Mouse (Mus musculus): ENCODE measurements around the gene Ttc27. TPM values are rescaled to one million over a fixed set of nuclear protein-coding genes. Genes with fewer than 3 reads are reported as not detected.
"Not testable (repeated sequence)": the region's sequence is repeated elsewhere in the genome, so short reads cannot be mapped to it uniquely, and the experiment has no call there.

Gene Ttc27
- total RNA-seq (2021) = 10 to 100 TPM; 20.6 to 24.5 TPM
- long read RNA-seq, experiment 1, transcript Ttc27-201 (20 exons, 2,838 nt) = major isoform, 6 of 7 reads
- long read RNA-seq, experiment 1, partial matches to known transcripts = 0 of 7 reads
- long read RNA-seq, experiment 1, other reads (novel, unspliced or antisense) = 1 of 7 reads
- long read RNA-seq, experiment 2, transcript Ttc27-201 (20 exons, 2,838 nt) = major isoform, 10 of 15 reads
- long read RNA-seq, experiment 2, partial matches to known transcripts = 0 of 15 reads
- long read RNA-seq, experiment 2, other reads (novel, unspliced or antisense) = 3 of 15 reads

- DNase-seq (ENCODE audit: low spot score in 2 of 2) = peak; percentile 94 to 98
These were observed at the start of gene Ttc27 for GRCm38 (mm10) chr17:74717618-74718151. Ttc27 (plus strand) TSS chr17:74717732.

DNA sequence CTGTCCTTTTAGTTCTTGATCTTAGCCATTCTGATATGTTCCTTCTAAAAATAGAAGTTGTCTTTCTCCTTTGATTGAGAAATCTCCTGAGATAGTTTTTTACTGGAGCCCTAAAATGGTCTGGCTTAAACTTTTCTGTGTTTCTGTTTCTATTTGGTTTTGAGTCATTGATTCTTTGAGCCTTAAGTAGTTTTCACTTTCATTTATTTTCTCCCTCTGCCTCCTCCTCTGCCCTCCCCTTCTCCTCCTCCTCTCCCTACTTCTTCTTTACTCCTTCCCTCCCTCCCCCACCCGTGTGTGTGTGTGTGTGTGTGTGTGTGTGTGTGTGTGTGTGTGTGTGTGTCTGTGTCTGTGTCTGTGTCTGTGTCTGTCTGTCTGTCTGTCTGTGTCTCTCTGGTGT is 49.5 kb upstream of the Ttc27 start:
- no peak for DNase-seq (ENCODE audit: low spot score in 2 of 2)

DNA sequence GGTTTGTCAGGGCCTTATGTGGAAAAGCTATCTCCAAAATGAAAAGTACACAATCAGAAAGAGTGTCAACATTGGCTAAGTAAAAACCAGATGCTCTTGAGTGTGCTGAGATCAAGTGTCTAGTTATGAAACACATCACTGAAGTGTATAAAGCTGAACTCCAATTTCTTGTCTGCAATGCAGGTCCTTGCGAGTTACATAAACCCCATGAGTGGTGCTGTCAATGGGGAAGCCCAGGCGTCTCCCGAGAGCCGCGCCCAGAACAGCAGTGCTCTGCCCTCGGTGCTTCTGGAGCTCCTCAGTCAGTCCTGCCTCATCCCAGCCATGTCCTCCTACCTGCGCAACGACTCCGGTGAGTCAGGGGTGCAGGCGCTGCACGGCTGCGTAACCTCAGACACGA is 47.5 kb upstream of the Ttc27 start:
- DNase-seq (ENCODE audit: low spot score in 2 of 2) = no peak

DNA sequence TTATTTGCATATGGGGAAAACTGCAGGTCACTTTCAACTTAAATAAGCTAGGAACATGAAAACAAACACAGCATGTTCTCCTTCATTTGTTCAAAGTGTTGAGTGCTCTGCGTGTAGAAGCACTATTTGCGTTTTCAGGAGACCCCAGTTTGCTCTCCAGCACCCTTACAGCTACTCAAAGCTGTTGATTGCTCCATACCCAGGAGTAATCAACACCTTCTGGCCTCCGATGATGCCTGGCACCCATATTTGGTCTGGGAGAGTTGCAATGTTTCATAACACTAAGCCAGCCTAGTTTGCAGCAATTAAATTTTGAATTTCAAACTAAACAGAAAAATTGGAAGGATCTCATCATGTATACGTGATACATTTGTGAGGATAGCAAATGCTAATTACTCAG is 45.1 kb upstream of the Ttc27 start:
- no peak for DNase-seq (ENCODE audit: low spot score in 2 of 2)

DNA sequence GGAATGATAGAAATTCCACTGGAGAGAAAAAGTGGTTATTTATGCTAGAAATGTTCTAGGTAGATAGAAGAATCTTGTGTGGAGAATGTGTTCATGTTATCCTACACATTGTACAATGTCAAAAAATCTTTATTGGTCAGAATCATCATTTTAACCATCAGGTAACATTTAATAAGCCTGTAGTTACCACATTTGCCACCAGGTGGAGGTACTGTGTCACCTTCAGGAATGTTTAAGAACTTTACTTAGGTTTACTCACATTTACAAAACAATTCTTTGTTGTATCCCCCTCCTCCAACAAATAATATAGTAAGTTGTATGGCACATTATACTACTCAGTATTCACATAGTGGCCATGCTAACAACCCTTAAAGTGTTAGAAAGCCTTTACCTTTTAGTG is 44.3 kb upstream of the Ttc27 start:
- DNase-seq (ENCODE audit: low spot score in 2 of 2) = peak in 1 of 2 experiments; percentile 49

GRCm38 (mm10) chr17:74678061-74678460 is 39.5 kb upstream of the Ttc27 start:
- no peak for DNase-seq (ENCODE audit: low spot score in 2 of 2)

DNA sequence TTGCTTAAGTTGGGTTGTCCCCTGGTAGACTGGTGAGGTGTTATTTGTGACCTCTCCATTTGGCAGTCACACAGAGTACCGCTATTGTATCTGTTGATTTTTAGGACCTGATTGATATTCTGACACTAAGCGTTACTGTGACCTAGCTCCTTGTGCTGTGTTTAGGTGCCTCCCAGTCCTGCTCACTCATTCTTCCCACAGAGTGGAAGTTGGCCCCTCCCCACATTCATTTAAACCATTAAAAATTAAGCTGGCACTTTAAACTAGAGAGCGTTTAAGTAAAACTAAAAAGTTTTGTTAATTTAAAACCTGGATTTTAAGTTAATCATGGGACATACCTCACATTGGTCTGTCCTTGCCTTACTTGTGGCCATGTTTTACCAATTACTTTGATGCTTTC is 32.6 kb upstream of the Ttc27 start:
- DNase-seq (ENCODE audit: low spot score in 2 of 2) = no peak

DNA sequence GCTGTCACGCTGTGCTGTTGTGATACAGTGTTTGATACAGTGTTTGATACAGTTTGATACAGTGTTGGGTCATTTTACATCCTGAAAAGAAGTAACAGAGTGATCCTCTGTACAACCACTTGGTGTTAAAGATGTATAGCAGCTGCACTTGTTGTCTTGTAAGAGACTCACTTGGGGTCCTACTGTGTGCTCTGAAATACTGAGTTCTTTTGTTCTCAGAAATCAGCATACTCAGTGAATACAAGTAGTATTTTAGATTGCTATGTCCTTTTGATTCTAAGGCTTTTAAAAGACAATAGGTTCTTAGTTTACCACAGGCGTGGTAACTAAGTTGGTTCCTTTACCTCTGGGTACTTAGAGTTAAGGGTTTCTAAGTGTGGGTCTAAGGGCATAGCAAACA is 29.0 kb upstream of the Ttc27 start:
- no peak for DNase-seq (ENCODE audit: low spot score in 2 of 2)

GRCm38 (mm10) chr17:74689406-74689805 is 28.1 kb upstream of the Ttc27 start:
- DNase-seq (ENCODE audit: low spot score in 2 of 2) = no peak

DNA sequence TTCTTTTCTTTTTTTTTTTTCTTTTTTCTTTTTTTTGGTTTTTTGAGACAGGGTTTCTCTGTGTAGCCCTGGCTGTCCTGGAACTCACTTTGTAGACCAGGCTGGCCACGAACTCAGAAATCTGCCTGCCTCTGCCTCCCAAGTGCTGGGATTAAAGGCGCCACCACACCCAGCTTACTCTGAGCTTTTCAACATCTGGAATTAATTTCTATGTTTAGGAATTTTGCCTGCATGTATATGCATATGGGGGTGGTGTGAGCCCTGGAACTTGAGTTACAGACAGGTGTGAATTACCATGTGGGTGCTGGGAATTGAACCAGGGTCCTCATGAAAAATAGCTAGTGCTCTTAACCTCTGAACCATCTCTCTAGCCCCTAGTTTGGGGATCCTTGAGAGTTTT is 15.9 kb upstream of the Ttc27 start:
- DNase-seq (ENCODE audit: low spot score in 2 of 2) = not testable (repeated sequence)

DNA sequence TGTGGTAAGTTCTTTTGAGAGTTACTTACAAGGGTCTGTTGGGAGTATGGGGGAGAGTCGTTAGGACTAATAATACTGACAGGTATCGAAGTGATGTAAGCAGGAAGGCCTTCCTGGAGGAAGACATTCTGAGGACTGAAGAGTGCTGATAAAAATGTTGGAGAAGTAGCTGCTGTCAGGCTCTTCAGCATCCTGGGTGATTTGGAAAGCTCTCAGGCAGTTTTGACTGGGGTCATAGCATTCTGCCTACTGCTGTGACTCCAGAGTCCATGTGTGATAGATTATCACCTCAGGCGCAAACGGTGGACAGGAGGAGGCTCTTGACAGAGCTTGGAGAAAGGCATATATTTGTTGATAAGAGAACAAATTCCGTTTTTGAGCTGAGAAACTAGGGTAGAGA is 12.1 kb upstream of the Ttc27 start:
- DNase-seq (ENCODE audit: low spot score in 2 of 2) = no peak

GRCm38 (mm10) chr17:74706593-74706992 is 10.9 kb upstream of the Ttc27 start:
- no peak for DNase-seq (ENCODE audit: low spot score in 2 of 2)

GRCm38 (mm10) chr17:74707637-74708152 is 9.8 kb upstream of the Ttc27 start:
- no peak for DNase-seq (ENCODE audit: low spot score in 2 of 2)

- DNase-seq (ENCODE audit: low spot score in 2 of 2) = no peak
These were observed 6.8 kb upstream of the Ttc27 start for GRCm38 (mm10) chr17:74710731-74711130.

GRCm38 (mm10) chr17:74711627-74712026 is 5.9 kb upstream of the Ttc27 start:
- DNase-seq (ENCODE audit: low spot score in 2 of 2) = no peak

DNA sequence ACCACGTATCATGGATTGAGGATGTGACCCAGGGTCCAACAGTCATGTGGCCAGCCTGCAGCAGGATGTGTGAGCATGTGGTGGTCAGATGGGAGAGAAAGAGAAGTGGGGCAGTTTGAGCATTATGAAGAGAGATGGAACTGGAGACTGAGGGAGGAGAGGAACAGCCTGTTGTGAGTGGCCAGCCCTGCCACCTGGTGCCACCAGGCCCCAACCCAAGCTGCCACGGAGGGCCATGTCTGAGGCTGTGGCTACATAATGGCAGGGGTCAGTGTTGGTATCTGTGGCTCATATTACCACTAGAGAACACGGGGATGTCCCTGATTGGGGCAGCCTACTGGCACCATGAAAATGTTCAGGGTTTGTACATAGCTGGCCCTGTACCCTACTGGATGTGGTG is 2.4 kb upstream of the Ttc27 start:
- DNase-seq (ENCODE audit: low spot score in 2 of 2) = no peak

GRCm38 (mm10) chr17:74715724-74716123 is 1.8 kb upstream of the Ttc27 start:
- no peak for DNase-seq (ENCODE audit: low spot score in 2 of 2)

DNA sequence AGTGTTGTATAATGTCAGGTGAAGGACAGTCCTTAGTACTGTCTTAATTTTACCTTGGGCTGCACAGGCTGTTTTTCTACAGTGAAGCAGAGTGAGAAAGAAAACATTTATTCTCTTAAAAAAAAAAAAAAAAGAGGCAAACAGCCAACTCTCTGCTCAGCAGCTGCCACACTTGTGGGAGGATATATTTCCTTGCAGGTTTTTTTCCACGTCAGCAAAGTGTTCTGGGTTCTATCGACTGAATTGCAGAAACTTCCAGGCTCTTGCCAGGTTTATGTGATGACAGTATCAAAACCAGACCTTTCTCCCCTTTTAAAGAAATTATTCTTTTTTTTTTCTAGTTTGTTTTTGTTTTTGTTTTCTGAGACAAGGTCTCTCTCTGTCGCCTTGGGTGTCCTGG is 889 bp upstream of the Ttc27 start:
- no peak for DNase-seq (ENCODE audit: low spot score in 2 of 2)

DNA sequence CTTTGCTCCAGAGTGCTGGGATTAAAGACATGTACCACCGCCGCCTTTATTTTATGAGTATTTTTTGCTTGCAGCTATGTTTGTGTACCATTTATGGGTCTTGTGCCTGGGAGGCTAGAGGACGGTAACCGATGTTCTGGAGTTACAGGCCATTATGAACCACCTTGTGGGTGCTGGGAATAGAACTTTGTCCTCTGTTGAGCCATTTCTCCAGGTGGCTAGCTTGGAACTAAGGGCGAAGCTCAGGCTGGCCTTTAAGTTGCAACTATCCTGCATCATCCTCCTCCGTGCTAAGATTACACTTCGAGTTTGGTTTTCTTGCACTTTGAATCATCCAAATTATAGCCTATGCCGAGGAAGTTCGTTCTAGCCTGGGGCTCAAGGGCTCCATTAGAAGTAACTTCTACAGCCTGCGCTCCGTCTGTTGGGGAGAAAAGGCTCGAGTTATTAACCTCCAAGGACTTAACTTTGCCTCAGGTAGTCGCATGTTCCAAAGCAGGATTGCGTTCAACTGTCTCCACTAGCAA is 378 bp upstream of the Ttc27 start:
- DNase-seq (ENCODE audit: low spot score in 2 of 2) = no peak

GRCm38 (mm10) chr17:74732872-74733271 is 15.3 kb downstream of the Ttc27 start:
- DNase-seq (ENCODE audit: low spot score in 2 of 2) = no peak

DNA sequence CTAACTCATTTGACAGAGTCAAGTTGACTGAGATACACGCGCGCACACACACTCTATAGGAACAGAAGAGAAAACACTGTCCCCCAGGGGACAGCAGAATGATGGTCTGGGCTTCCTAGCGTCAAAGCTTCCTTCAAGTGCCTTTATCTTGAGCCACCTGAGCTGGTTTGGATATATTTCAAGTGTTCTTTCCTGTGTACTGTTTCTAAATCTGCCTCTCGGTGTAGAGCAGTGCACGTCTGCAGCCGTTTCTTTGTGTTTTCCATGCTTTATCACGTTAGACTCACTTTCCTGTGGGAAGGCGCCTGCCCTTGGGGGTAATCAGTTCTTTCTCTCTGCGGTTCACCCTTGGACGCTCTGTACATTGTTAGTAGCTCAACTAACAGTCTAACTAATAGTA is 17.9 kb downstream of the Ttc27 start:
- DNase-seq (ENCODE audit: low spot score in 2 of 2) = no peak

- DNase-seq (ENCODE audit: low spot score in 2 of 2) = no peak
These were observed 32.1 kb downstream of the Ttc27 start for GRCm38 (mm10) chr17:74749659-74750058.

DNA sequence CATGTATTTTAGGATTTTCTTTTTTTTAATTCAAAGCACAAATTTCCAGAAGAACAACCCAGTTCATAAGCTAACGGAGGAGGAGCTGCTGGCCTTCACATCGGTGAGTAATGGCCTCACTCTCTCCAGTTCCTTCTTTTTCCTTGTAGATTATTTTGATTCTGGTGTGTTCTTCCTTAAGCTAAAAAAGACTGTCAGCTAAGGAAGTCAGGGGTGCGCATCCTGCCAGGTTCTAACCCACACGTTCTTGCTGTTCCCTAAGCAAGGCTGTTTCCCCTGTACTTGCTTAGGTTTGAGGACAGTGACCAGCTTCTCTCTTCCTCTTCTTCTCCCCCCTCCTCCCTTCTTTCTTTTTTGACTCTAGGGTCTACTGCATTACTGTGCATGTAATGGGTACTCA is 33.5 kb downstream of the Ttc27 start:
- no peak for DNase-seq (ENCODE audit: low spot score in 2 of 2)
